Mouse (Mus musculus): ENCODE measurements around the gene Tenm2. TPM values are rescaled to one million over a fixed set of nuclear protein-coding genes. Genes with fewer than 3 reads are reported as not detected.

The Tenm2 gene
- total RNA-seq, 1 experiment from 2014 or later: 0.12 TPM

DNA sequence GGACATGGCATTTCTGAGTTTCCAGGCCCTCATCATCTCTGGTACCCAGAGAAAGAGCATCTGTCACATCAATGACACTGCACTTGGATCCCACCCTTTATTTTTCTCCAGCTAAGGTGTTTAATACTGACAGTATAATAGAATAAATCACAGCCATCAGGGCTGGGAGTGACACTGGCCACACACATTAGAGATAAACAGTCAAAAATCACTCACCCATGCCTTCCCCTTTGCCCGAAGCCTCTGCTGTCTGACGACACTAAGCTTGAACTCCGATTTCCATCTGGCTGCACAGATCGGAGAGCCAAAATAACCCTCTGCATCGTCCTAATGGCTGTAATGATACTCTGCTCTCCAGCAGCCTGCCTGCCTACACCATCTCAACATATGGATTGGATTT is 305.9 kb downstream of the Tenm2 start:
- ATAC-seq (ENCODE audit: extremely low read depth, insufficient number of reproducible peaks, low FRiP score, poor library complexity, severe bottlenecking): no peak

GRCm38 (mm10) chr11:36926705-36927406 is 308.9 kb downstream of the Tenm2 start:
- ATAC-seq (ENCODE audit: extremely low read depth, insufficient number of reproducible peaks, low FRiP score, poor library complexity, severe bottlenecking): no peak

GRCm38 (mm10) chr11:36919301-36919700 is 316.5 kb downstream of the Tenm2 start:
- ATAC-seq (ENCODE audit: extremely low read depth, insufficient number of reproducible peaks, low FRiP score, poor library complexity, severe bottlenecking): no peak

DNA sequence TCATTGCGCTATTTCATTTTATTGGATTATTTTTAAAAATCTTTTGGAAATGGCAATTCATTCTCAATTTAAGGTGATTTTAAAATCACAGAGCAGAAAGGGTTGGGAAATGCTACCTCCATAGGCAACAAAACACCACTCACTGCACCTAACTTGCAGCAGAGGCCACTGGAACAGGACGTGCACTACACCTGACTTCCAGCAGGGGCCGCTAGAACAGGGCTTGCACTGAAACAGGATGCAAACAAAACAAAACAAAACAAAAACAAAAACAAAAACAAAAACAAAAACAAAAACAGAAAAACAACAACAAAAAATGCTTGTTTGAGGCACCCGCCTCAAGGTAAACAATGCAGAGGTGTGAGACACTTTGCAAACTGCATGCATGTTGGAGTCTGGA is 324.4 kb downstream of the Tenm2 start:
- no peak for ATAC-seq (ENCODE audit: extremely low read depth, insufficient number of reproducible peaks, low FRiP score, poor library complexity, severe bottlenecking)

- no peak for ATAC-seq (ENCODE audit: extremely low read depth, insufficient number of reproducible peaks, low FRiP score, poor library complexity, severe bottlenecking)
These were observed 326.7 kb downstream of the Tenm2 start for GRCm38 (mm10) chr11:36909036-36909435.

GRCm38 (mm10) chr11:36902302-36902701 is 333.5 kb downstream of the Tenm2 start:
- ATAC-seq (ENCODE audit: extremely low read depth, insufficient number of reproducible peaks, low FRiP score, poor library complexity, severe bottlenecking): no peak

DNA sequence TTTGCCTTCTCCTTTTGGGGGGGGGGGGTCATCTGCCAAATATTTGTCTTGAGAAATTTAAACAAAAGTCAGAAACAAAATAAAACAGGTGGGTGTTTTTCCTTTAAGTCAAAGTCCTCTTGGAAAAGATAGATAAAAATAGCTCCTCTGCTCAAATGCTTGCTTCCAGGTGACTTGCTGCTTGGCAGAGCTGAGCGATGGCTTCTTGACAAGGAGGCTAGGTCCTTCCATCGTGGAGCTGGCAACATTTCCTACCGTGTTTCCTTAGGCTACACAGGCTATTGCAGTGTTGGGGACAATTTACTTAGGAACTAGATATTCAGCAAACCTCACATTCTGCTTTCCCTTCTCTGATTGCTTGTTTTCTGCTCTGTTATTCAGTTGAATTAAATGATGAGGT is 342.7 kb downstream of the Tenm2 start:
- no peak for ATAC-seq (ENCODE audit: extremely low read depth, insufficient number of reproducible peaks, low FRiP score, poor library complexity, severe bottlenecking)

- no peak for ATAC-seq (ENCODE audit: extremely low read depth, insufficient number of reproducible peaks, low FRiP score, poor library complexity, severe bottlenecking)
These were observed 344.7 kb downstream of the Tenm2 start for GRCm38 (mm10) chr11:36891106-36891505.

DNA sequence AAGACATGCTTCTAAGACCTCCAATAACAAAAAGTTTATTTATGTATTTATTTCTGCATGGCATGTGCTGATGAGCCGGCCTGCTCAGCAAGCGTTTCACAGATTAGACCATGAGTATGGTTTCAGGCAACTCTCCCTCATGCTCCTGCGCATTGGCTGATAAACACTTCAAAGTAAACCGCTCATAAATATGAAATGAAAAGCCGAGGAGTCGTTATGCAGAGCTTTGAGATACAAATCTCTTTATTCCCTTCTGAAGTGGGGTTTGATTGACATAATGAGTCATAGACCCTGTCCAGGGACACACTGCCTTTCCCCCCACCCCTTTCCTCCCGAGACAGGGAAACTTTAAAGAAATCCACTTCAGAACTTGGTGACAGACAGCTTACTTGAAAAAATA is 348.3 kb downstream of the Tenm2 start:
- no peak for ATAC-seq (ENCODE audit: extremely low read depth, insufficient number of reproducible peaks, low FRiP score, poor library complexity, severe bottlenecking)

- ATAC-seq (ENCODE audit: extremely low read depth, insufficient number of reproducible peaks, low FRiP score, poor library complexity, severe bottlenecking): no peak
These were observed 349.6 kb downstream of the Tenm2 start for GRCm38 (mm10) chr11:36886147-36886546.

GRCm38 (mm10) chr11:36872961-36873360 is 362.8 kb downstream of the Tenm2 start:
- no peak for ATAC-seq (ENCODE audit: extremely low read depth, insufficient number of reproducible peaks, low FRiP score, poor library complexity, severe bottlenecking)

GRCm38 (mm10) chr11:36870548-36870947 is 365.2 kb downstream of the Tenm2 start:
- ATAC-seq (ENCODE audit: extremely low read depth, insufficient number of reproducible peaks, low FRiP score, poor library complexity, severe bottlenecking): no peak

GRCm38 (mm10) chr11:36851690-36852089 is 384.1 kb downstream of the Tenm2 start:
- no peak for ATAC-seq (ENCODE audit: extremely low read depth, insufficient number of reproducible peaks, low FRiP score, poor library complexity, severe bottlenecking)

DNA sequence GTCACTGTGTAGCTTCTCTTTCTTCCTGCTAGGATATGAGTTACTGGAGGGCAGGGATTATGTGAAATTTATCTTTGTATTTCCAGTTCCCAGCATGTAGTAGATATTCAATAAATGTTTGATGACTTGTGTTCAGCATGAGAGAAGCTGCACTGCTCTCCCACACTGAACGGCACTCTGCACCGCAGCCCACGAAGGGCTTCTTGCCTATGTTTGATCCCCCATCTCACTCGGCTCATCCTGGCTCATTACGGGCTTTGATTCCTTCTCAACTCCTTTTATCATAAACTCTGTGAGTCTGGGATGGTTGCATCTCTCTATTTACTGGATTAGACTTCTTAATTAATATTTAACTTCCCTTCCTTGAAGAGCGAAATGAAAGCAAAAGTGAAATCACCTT is 388.3 kb downstream of the Tenm2 start:
- ATAC-seq (ENCODE audit: extremely low read depth, insufficient number of reproducible peaks, low FRiP score, poor library complexity, severe bottlenecking): no peak

- ATAC-seq (ENCODE audit: extremely low read depth, insufficient number of reproducible peaks, low FRiP score, poor library complexity, severe bottlenecking): no peak
These were observed 402.9 kb downstream of the Tenm2 start for GRCm38 (mm10) chr11:36832855-36833254.

DNA sequence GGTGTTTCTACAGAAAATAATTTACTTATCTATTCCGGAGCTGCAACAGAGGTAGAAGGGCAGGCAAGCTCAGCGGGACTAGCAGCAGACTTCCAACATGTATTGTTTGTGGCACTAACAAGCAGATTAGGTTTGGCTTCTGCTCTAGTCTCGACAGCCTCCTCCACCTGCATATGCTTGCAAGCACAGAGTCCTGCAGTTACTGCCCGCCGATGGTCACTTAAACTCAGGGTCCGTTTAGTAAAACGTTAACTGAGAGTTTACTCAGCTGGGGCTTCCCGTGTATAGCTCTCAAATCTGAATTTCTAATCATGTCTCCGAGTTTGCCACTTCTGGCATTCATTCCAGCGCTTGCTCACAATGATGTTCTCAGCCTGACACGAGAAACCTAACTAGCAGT is 404.3 kb downstream of the Tenm2 start:
- no peak for ATAC-seq (ENCODE audit: extremely low read depth, insufficient number of reproducible peaks, low FRiP score, poor library complexity, severe bottlenecking)

DNA sequence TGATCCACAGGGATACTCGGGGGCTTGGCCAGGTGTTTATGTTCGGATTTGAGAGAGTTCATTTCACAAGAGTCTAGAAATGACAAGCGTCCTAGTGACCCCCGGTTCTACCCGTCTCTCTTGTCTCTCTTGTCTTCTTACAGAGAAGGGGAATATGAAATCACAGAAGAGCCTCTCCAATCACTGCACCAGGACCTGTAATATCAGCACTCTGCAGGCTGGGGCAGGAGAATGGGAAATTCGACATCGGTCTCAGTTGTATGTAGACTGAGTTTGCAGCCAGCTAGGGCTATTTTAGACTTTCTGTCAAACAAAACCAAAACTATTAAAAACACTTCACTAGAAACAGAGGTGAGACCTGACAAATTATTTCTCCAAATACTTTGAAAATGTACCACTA is 411.1 kb downstream of the Tenm2 start:
- no peak for ATAC-seq (ENCODE audit: extremely low read depth, insufficient number of reproducible peaks, low FRiP score, poor library complexity, severe bottlenecking)

GRCm38 (mm10) chr11:36804615-36805014 is 431.1 kb downstream of the Tenm2 start:
- no peak for ATAC-seq (ENCODE audit: extremely low read depth, insufficient number of reproducible peaks, low FRiP score, poor library complexity, severe bottlenecking)

DNA sequence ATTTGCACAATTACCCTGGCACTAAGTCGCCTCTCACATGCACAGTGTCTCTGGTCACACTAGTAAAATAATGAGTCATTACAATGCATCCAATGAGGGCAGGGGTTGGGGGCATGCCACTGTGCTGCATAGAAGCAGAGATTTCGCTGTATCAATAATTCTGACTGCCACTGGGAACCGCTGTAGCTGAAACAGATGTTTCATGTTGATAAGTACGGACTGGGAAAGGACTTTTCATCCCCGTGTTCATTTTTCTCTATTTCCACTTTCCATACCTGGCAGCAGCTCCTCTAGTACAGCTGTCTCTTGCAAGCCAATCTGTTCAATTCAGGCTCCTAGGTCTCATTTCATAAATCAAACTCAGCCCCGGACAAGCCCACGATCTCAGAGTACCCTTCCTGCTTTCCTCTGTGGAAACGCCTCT is 433.5 kb downstream of the Tenm2 start:
- ATAC-seq (ENCODE audit: extremely low read depth, insufficient number of reproducible peaks, low FRiP score, poor library complexity, severe bottlenecking): no peak

- ATAC-seq (ENCODE audit: extremely low read depth, insufficient number of reproducible peaks, low FRiP score, poor library complexity, severe bottlenecking): no peak
These were observed 434.1 kb downstream of the Tenm2 start for GRCm38 (mm10) chr11:36801683-36802082.

DNA sequence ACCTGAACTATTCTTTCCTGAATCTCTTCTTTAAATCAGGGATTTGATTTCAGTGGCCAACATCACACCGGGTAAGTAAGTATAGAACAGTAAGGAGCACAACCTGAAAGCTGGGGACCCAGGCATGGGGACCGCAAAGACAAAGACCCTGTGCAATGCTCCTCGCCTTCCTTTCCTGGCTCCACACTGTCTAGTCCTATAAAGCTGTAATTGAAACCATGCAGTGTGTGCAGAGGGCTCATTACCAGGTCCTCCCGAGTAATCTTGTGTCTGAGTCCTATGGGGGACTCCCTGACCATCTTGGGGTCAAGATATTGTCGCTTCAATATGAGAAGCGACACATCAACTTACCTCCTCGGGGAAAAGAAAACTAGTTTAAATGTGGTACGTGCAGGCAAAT is 436.4 kb downstream of the Tenm2 start:
- ATAC-seq (ENCODE audit: extremely low read depth, insufficient number of reproducible peaks, low FRiP score, poor library complexity, severe bottlenecking): no peak
